Mouse (Mus musculus) CH12.LX (cell line): ENCODE data around the gene Tpcn1.

ENCODE experiments used
- BHLHE40 ChIP-seq: IDR thresholded peaks from 2 replicates; pipeline ENCODE4 v1.6.1; 2011; ENCODE audit warnings: mild to moderate bottlenecking, low read depth, low read length, improper control_type of control experiment
- CTCF ChIP-seq, 2 experiments: IDR thresholded peaks in 1 of 2; conservative IDR thresholded peaks in 1 of 2; 2 replicates each; pipeline ENCODE4 v1.5.1; 2011 to 2012; ENCODE audit warnings: low read depth in 2 of 2, low read length in 2 of 2, improper control_type of control experiment in 1 of 2, inconsistent platforms in 1 of 2, mild to moderate bottlenecking in 1 of 2, moderate library complexity in 1 of 2
- ELF1 ChIP-seq: IDR thresholded peaks from 2 replicates; pipeline ENCODE4 v1.6.1; 2014; ENCODE audit warnings: low read depth, mild to moderate bottlenecking, inconsistent platforms, low read length, improper control_type of control experiment
- EP300 ChIP-seq: IDR thresholded peaks from 2 replicates; pipeline ENCODE4 v1.6.1; 2011; ENCODE audit warnings: low read length, improper control_type of control experiment
- JUN ChIP-seq: IDR thresholded peaks from 2 replicates; pipeline ENCODE4 v1.6.1; 2011; ENCODE audit warnings: low read depth, mild to moderate bottlenecking, low read length, improper control_type of control experiment, moderate library complexity; ENCODE audit not compliant: insufficient read depth
- NELFE ChIP-seq: IDR thresholded peaks from 2 replicates; pipeline ENCODE4 v1.6.1; 2011; ENCODE audit warnings: low read depth, low read length, improper control_type of control experiment
- NRF1 ChIP-seq: IDR thresholded peaks from 2 replicates; pipeline ENCODE4 v1.6.1; 2014; ENCODE audit warnings: low read depth, mild to moderate bottlenecking, inconsistent platforms, low read length, improper control_type of control experiment, moderate library complexity
- POLR2A ChIP-seq: IDR thresholded peaks from 2 replicates; pipeline ENCODE4 v1.6.1; 2011; ENCODE audit warnings: low read depth, mild to moderate bottlenecking, improper control_type of control experiment, low read length
- POLR2AphosphoS2 ChIP-seq: IDR thresholded peaks from 2 replicates; pipeline ENCODE4 v1.6.1; 2011; ENCODE audit warnings: low read depth, low read length, improper control_type of control experiment
- RAD21 ChIP-seq: IDR thresholded peaks from 2 replicates; pipeline ENCODE4 v1.6.1; 2011; ENCODE audit warnings: low read depth, mild to moderate bottlenecking, low read length, improper control_type of control experiment, moderate library complexity
- RCOR1 ChIP-seq: conservative IDR thresholded peaks from 2 replicates; pipeline ENCODE4 v1.6.1; 2012; ENCODE audit warnings: low read depth, mild to moderate bottlenecking, inconsistent platforms, low read length, improper control_type of control experiment
- SIN3A ChIP-seq: IDR thresholded peaks from 2 replicates; pipeline ENCODE4 v1.6.1; 2012; ENCODE audit warnings: low read length, improper control_type of control experiment, inconsistent platforms
- TBP ChIP-seq: conservative IDR thresholded peaks from 2 replicates; pipeline ENCODE4 v1.6.1; 2011; ENCODE audit warnings: low read depth, low read length, improper control_type of control experiment
- ZMIZ1 ChIP-seq: IDR thresholded peaks from 2 replicates; pipeline ENCODE4 v1.6.1; 2012; ENCODE audit warnings: low read depth, mild to moderate bottlenecking, inconsistent platforms, low read length, improper control_type of control experiment

- peak in 1 of 2 experiments; percentile 30; a peak in 1 of 4 replicates for TF ChIP-seq CTCF (conservative IDR thresholded peaks at IDR 0.05 in 1 of 2, IDR thresholded peaks at IDR 0.05 in 1 of 2; ENCODE audit: low read depth in 2 of 2, low read length in 2 of 2)
- no peak for TF ChIP-seq BHLHE40
- no peak for TF ChIP-seq NELFE
- no peak for TF ChIP-seq TBP
- TF ChIP-seq JUN: no peak
- no peak for TF ChIP-seq POLR2AphosphoS2
- peak; percentile 54; the same call in 1 of the 2 replicates for TF ChIP-seq NRF1
- no peak for TF ChIP-seq SIN3A
- TF ChIP-seq ZMIZ1: no peak
- TF ChIP-seq ELF1: no peak
- no peak for TF ChIP-seq EP300
- no peak for TF ChIP-seq POLR2A
- no peak for TF ChIP-seq RAD21
- no peak for TF ChIP-seq RCOR1
Measured at GRCm38 (mm10) chr5:120492437-120492836, 96.0 kb downstream of the Tpcn1 start.
